Mouse (Mus musculus) forebrain, embryonic 15.5 days (tissue): ENCODE results near the gene Klhdc8a. TPM values are rescaled to one million over a fixed set of nuclear protein-coding genes. Genes with fewer than 3 reads are reported as not detected.
A peak's percentile ranks its signal among the peaks of the same experiment; 100 is the strongest.

Experiments
- ATAC-seq: fragments of 200-750 bp; cut with Nextera tagmentation; replicated peaks from 2 replicates; pipeline ENCODE4 v1.8.0; 2017; ENCODE audit warnings: mild to moderate bottlenecking, moderate TSS enrichment, moderate library complexity
- H3K27ac ChIP-seq: fragments of 300-500 bp; sonication (generic); replicated peaks from 2 replicates; pipeline ENCODE4 v1.5.1; 2015; ENCODE audit warnings: mild to moderate bottlenecking, inconsistent platforms
- H3K27me3 ChIP-seq: fragments of 300-500 bp; sonication (generic); 2 replicates; pipeline ENCODE4 v1.6.1; 2015; ENCODE audit warnings: inconsistent platforms
- H3K36me3 ChIP-seq: fragments of 300-500 bp; sonication (generic); 2 replicates; pipeline ENCODE4 v1.6.1; 2015; ENCODE audit warnings: mild to moderate bottlenecking, inconsistent platforms
- H3K4me1 ChIP-seq: fragments of 300-500 bp; sonication (generic); 2 replicates; pipeline ENCODE4 v1.6.1; 2015; ENCODE audit warnings: inconsistent platforms
- H3K4me2 ChIP-seq: fragments of 300-500 bp; sonication (generic); replicated peaks from 2 replicates; pipeline ENCODE4 v1.6.1; 2015; ENCODE audit warnings: mild to moderate bottlenecking, inconsistent platforms
- H3K4me3 ChIP-seq: fragments of 300-500 bp; sonication (generic); 2 replicates; pipeline ENCODE4 v1.5.1; 2015; ENCODE audit warnings: mild to moderate bottlenecking, inconsistent platforms
- H3K9ac ChIP-seq: fragments of 300-500 bp; sonication (generic); replicated peaks from 2 replicates; pipeline ENCODE4 v1.6.1; 2015; ENCODE audit warnings: mild to moderate bottlenecking, inconsistent platforms
- H3K9me3 ChIP-seq: fragments of 300-500 bp; sonication (generic); 2 replicates; pipeline ENCODE4 v1.6.1; 2016; ENCODE audit warnings: inconsistent platforms
- WGBS: fragments of 180-500 bp; shearing (Covaris S2); methylation state at CpG from one replicate; pipeline ENCODE4 v1.1.7; 2015; ENCODE audit warnings: mixed read lengths; 5-methylcytosine and 5-hydroxymethylcytosine counted together
- polyA plus RNA-seq: library from polyadenylated mRNA; unstranded; fragments of >200 nt; fragmentation: Nextera tagmentation; extraction: Ambion mirVana; gene quantifications from 2 replicates; pipeline ENCODE4 v1.2.1, GENCODE M21; 2015

The Klhdc8a gene
- polyA plus RNA-seq, 1 experiment from 2014 or later: 3.1 TPM

GRCm38 (mm10) chr1:132353389-132353788 is 55.0 kb downstream of the Klhdc8a start:
- Histone ChIP-seq H3K4me1 (peaks cover 8% of the 10 kb centered on the region), H3K27ac (no peak overlapping the region), H3K9ac (no peak overlapping the region), H3K36me3 (peaks cover 12% of the 10 kb centered on the region; the same call in 1 of the 2 replicates), H3K9me3 (no peaks in the 10 kb centered on the region), H3K4me2 (no peak overlapping the region), H3K27me3 (no peaks in the 10 kb centered on the region), H3K4me3 (no peak overlapping the region)
- ATAC-seq: no peak
- WGBS: 77% methylated on average over 5 of the region's 5 CpGs

GRCm38 (mm10) chr1:132354234-132354633 is 55.8 kb downstream of the Klhdc8a start:
- no peak for ATAC-seq
- Histone ChIP-seq H3K27me3 (no peaks in the 10 kb centered on the region), H3K9ac (no peak overlapping the region), H3K36me3 (peaks cover 19% of the 10 kb centered on the region), H3K4me3 (no peak overlapping the region), H3K27ac (no peak overlapping the region), H3K9me3 (no peaks in the 10 kb centered on the region), H3K4me2 (no peak overlapping the region), H3K4me1 (peaks cover 8% of the 10 kb centered on the region)
- WGBS: 80% methylated on average over 9 of the region's 9 CpGs

- H3K27me3 ChIP-seq: no peaks in the 10 kb centered on the region
- no peak overlapping the region for H3K9ac ChIP-seq
- peaks cover 28% of the 10 kb centered on the region for H3K36me3 ChIP-seq
- no peaks in the 10 kb centered on the region for H3K9me3 ChIP-seq
- no peak overlapping the region for H3K4me3 ChIP-seq
- peaks cover 8% of the 10 kb centered on the region for H3K4me1 ChIP-seq
- no peak for ATAC-seq
- peak overlapping the region; percentile 78; the same call in 1 of the 2 replicates for H3K27ac ChIP-seq
- H3K4me2 ChIP-seq: no peak overlapping the region
- 49% methylated on average over 6 of the region's 6 CpGs for WGBS
These were observed 56.8 kb downstream of the Klhdc8a start for GRCm38 (mm10) chr1:132355162-132355601.

GRCm38 (mm10) chr1:132355841-132356242 is 57.4 kb downstream of the Klhdc8a start:
- Histone ChIP-seq H3K9me3 (no peaks in the 10 kb centered on the region), H3K36me3 (peaks cover 35% of the 10 kb centered on the region), H3K4me1 (peaks cover 8% of the 10 kb centered on the region), H3K27me3 (no peaks in the 10 kb centered on the region), H3K4me2 (no peak overlapping the region), H3K4me3 (no peak overlapping the region), H3K9ac (no peak overlapping the region), H3K27ac (peak overlapping the region; percentile 78)
- 0% methylated on average over 3 of the region's 3 CpGs for WGBS
- ATAC-seq: peak; percentile 71

- no peak overlapping the region for H3K9ac ChIP-seq
- peaks cover 37% of the 10 kb centered on the region for H3K36me3 ChIP-seq
- ATAC-seq: no peak
These were observed 58.4 kb downstream of the Klhdc8a start for GRCm38 (mm10) chr1:132356841-132357240.

More at GRCm38 (mm10) chr1:132356841-132357240, 58.4 kb downstream of the Klhdc8a start:
- H3K27me3 ChIP-seq: no peaks in the 10 kb centered on the region
- no peaks in the 10 kb centered on the region for H3K9me3 ChIP-seq
- H3K4me1 ChIP-seq: peaks cover 8% of the 10 kb centered on the region
- H3K4me2 ChIP-seq: no peak overlapping the region
- H3K27ac ChIP-seq: no peak overlapping the region
- no peak overlapping the region for H3K4me3 ChIP-seq
- 47% methylated on average over 1 of the region's 1 CpGs for WGBS

Other genes with a start within 250 kb of the Klhdc8a start
- 8.8 and 8.9 TPM in 2 replicates for gene Mfsd4a, start 230.6 kb upstream of the Klhdc8a start, polyA plus RNA-seq
- gene Cdk18, start 158.9 kb upstream of the Klhdc8a start, polyA plus RNA-seq: 0.18 and 0.69 TPM in 2 replicates
- 13.9 and 16.2 TPM in 2 replicates for gene Lemd1, start 107.2 kb upstream of the Klhdc8a start, polyA plus RNA-seq
- 2.5 and 2.8 TPM in 2 replicates for gene AC124108.1, start 107.2 kb upstream of the Klhdc8a start, polyA plus RNA-seq
- gene Gm10188, start 68.9 kb upstream of the Klhdc8a start, polyA plus RNA-seq: 0.56 and 0.60 TPM in 2 replicates
- 15.9 and 16.5 TPM in 2 replicates for gene Nuak2, start 17.5 kb downstream of the Klhdc8a start, polyA plus RNA-seq
- gene Tmcc2, start 92.7 kb downstream of the Klhdc8a start, polyA plus RNA-seq: 33.1 and 33.3 TPM in 2 replicates
- gene Dstyk, start 118.9 kb downstream of the Klhdc8a start, polyA plus RNA-seq: 11.3 and 13.2 TPM in 2 replicates
- 54.9 and 55.5 TPM in 2 replicates for gene Rbbp5, start 178.7 kb downstream of the Klhdc8a start, polyA plus RNA-seq
- 1.3 and 1.5 TPM in 2 replicates for gene Tmem81, start 207.6 kb downstream of the Klhdc8a start, polyA plus RNA-seq
- 117 and 137 TPM in 2 replicates for gene Cntn2, start 244.6 kb downstream of the Klhdc8a start, polyA plus RNA-seq